ENCODE assay signal across 24 mouse cellular contexts in the genomic region with DNA sequence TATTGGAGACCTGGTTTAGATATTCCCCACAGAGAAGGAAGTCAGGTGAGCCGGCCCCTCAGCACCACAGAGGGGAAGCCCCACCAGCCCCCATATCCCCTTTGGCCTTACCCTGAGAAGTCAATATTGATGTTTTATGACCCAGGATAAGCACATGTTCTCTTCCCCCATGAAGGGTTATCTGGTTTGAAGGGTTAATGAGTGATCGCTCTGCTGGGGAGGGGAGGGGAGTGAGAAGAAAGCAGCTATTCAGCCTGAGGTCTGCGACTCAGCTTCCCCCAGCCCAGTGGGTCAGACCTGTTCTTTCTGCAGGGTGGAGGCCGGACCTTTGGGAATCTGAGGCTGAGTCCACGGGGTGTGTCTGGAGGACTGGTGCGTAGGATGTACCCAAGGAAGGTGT.
DNase-seq lines count a peak whose midpoint lies in the region; ATAC-seq and TF ChIP-seq lines count a peak whose summit lies in the region.
"Had no signal": no experiment of that assay in that cellular context is flagged by ENCODE, and none has a peak within 500 bp of the region (broad histone marks: within the 10 kb centered on the region; RNA-seq: fewer than 3 reads in every experiment).

No protein-coding gene starts in this region.

- H3K9me3 ChIP-seq in hindbrain, embryonic 10.5 days, result no peaks in the 10 kb centered on the region
- no peaks in the 10 kb centered on the region for H3K9me3 ChIP-seq in hindbrain, embryonic 11.5 days (ENCODE audit: control insufficient read depth, low read length)
- H3K9me3 ChIP-seq in liver, embryonic 12.5 days (replicated peaks), result no peaks in the 10 kb centered on the region
- no peaks in the 10 kb centered on the region for H3K9me3 ChIP-seq in intestine, postnatal 0 days (ENCODE audit: control insufficient read depth)
- H3K9me3 ChIP-seq in stomach, embryonic 16.5 days (replicated peaks; ENCODE audit: control insufficient read depth, low read length), result no peaks in the 10 kb centered on the region
- no peaks in the 10 kb centered on the region for H3K9me3 ChIP-seq in heart, embryonic 12.5 days (replicated peaks)
- H3K9me3 ChIP-seq: forebrain, embryonic 15.5 days; heart, embryonic 10.5 days; megakaryocyte, embryonic 14.5 days; midbrain, embryonic 13.5 days; neural tube, embryonic 12.5 days had no signal

- no peak overlapping the region for H3K9ac ChIP-seq in hindbrain, embryonic 11.5 days (ENCODE audit: low read depth, low read length)
- H3K9ac ChIP-seq in liver, embryonic 12.5 days, result no peak overlapping the region
- no peak overlapping the region for H3K9ac ChIP-seq in intestine, postnatal 0 days (ENCODE audit: low read depth, low read length)
- no peak overlapping the region for H3K9ac ChIP-seq in stomach, embryonic 16.5 days (ENCODE audit: low read length)
- H3K9ac ChIP-seq in heart, embryonic 12.5 days, result no peak overlapping the region
- H3K9ac ChIP-seq: forebrain, embryonic 15.5 days; liver, embryonic 14.5 days; midbrain, embryonic 13.5 days; neural tube, embryonic 12.5 days had no signal

- H3K4me3 ChIP-seq in hindbrain, embryonic 10.5 days, result no peak overlapping the region
- H3K4me3 ChIP-seq in hindbrain, embryonic 11.5 days (ENCODE audit: low read depth, low read length), result no peak overlapping the region
- no peak overlapping the region for H3K4me3 ChIP-seq in liver, embryonic 12.5 days
- H3K4me3 ChIP-seq in intestine, postnatal 0 days (ENCODE audit: low read depth, low read length), result no peak overlapping the region
- H3K4me3 ChIP-seq in stomach, embryonic 16.5 days (replicated peaks; ENCODE audit: low read length), result no peak overlapping the region
- no peak overlapping the region for H3K4me3 ChIP-seq in heart, embryonic 12.5 days
- H3K4me3 ChIP-seq: forebrain, embryonic 15.5 days; heart, embryonic 10.5 days; megakaryocyte, embryonic 14.5 days; midbrain, embryonic 13.5 days; neural tube, embryonic 12.5 days had no signal

- no peaks in the 10 kb centered on the region for H3K36me3 ChIP-seq in hindbrain, embryonic 10.5 days
- H3K36me3 ChIP-seq in hindbrain, embryonic 11.5 days (ENCODE audit: control insufficient read depth, insufficient read depth, low read length), result no peaks in the 10 kb centered on the region
- no peaks in the 10 kb centered on the region for H3K36me3 ChIP-seq in liver, embryonic 12.5 days
- no peaks in the 10 kb centered on the region for H3K36me3 ChIP-seq in intestine, postnatal 0 days (ENCODE audit: control insufficient read depth, insufficient read depth)
- no peaks in the 10 kb centered on the region for H3K36me3 ChIP-seq in stomach, embryonic 16.5 days (ENCODE audit: control insufficient read depth, insufficient read depth, low read length)
- no peaks in the 10 kb centered on the region for H3K36me3 ChIP-seq in heart, embryonic 12.5 days
- H3K36me3 ChIP-seq: forebrain, embryonic 15.5 days; heart, embryonic 10.5 days; midbrain, embryonic 13.5 days; neural tube, embryonic 12.5 days had no signal

- no peak for ATAC-seq in hindbrain, embryonic 11.5 days (ENCODE audit: low FRiP score)
- ATAC-seq in liver, embryonic 12.5 days, result peak; percentile 26; the same call in 1 of the 2 replicates
- ATAC-seq in intestine, postnatal 0 days, result peak; percentile 34; the same call in 1 of the 2 replicates
- peak; percentile 66 for ATAC-seq in stomach, embryonic 16.5 days (ENCODE audit: insufficient read depth, low FRiP score)
- no peak for ATAC-seq in heart, embryonic 12.5 days (ENCODE audit: insufficient number of reproducible peaks, low FRiP score)
- ATAC-seq: forebrain, embryonic 15.5 days; hindbrain, postnatal 0 days; midbrain, embryonic 13.5 days had no signal

- H3K4me1 ChIP-seq in hindbrain, embryonic 10.5 days (replicated peaks), result peaks cover 24% of the 10 kb centered on the region
- H3K4me1 ChIP-seq in hindbrain, embryonic 11.5 days (replicated peaks; ENCODE audit: control insufficient read depth, insufficient read depth, low read length), result 0 out of 2 replicates have a peak, but pooled peaks cover 3% of the 10 kb centered on the region
- H3K4me1 ChIP-seq in liver, embryonic 12.5 days, result peaks cover 24% of the 10 kb centered on the region
- H3K4me1 ChIP-seq in intestine, postnatal 0 days (replicated peaks; ENCODE audit: control insufficient read depth, insufficient read depth, low read length), result 0 out of 2 replicates have a peak, but pooled peaks cover 10% of the 10 kb centered on the region
- peaks cover 20% of the 10 kb centered on the region; the same call in 1 of the 2 replicates for H3K4me1 ChIP-seq in stomach, embryonic 16.5 days (ENCODE audit: control insufficient read depth, insufficient read depth, low read length)
- H3K4me1 ChIP-seq in heart, embryonic 12.5 days (replicated peaks), result no peaks in the 10 kb centered on the region
- H3K4me1 ChIP-seq: forebrain, embryonic 15.5 days had no signal

- H3K4me2 ChIP-seq in hindbrain, embryonic 11.5 days (replicated peaks; ENCODE audit: low read depth, low read length), result no peak overlapping the region
- no peak overlapping the region for H3K4me2 ChIP-seq in liver, embryonic 12.5 days
- peak overlapping the region; percentile 51; the same call in 1 of the 2 replicates for H3K4me2 ChIP-seq in intestine, postnatal 0 days (replicated peaks; ENCODE audit: low read depth)
- peak overlapping the region; percentile 40; the same call in 1 of the 2 replicates for H3K4me2 ChIP-seq in stomach, embryonic 16.5 days (ENCODE audit: low read depth, low read length)
- H3K4me2 ChIP-seq in heart, embryonic 12.5 days, result no peak overlapping the region
- H3K4me2 ChIP-seq: forebrain, embryonic 15.5 days; midbrain, embryonic 13.5 days; neural tube, embryonic 12.5 days had no signal

- WGBS in hindbrain, embryonic 10.5 days, result 63% methylated on average over 6 of the region's 6 CpGs
- WGBS in hindbrain, embryonic 11.5 days, result 67% methylated on average over 6 of the region's 6 CpGs
- 62% methylated on average over 6 of the region's 6 CpGs for WGBS in liver, embryonic 12.5 days (ENCODE audit: insufficient replicate concordance)
- 25% methylated on average over 6 of the region's 6 CpGs for WGBS in intestine, postnatal 0 days
- WGBS in stomach, embryonic 16.5 days, result 48% methylated on average over 6 of the region's 6 CpGs
- 60% methylated on average over 6 of the region's 6 CpGs for WGBS in heart, embryonic 12.5 days

- H3K27ac ChIP-seq in hindbrain, embryonic 10.5 days, result 0 out of 2 replicates have a peak overlapping the region, but pooled peaks have one; percentile 6
- no peak overlapping the region for H3K27ac ChIP-seq in hindbrain, embryonic 11.5 days (ENCODE audit: low read depth, low read length)
- peak overlapping the region; percentile 18; the same call in 1 of the 2 replicates for H3K27ac ChIP-seq in liver, embryonic 12.5 days
- peak overlapping the region; percentile 41 for H3K27ac ChIP-seq in intestine, postnatal 0 days (ENCODE audit: low read depth, low read length)
- H3K27ac ChIP-seq in stomach, embryonic 16.5 days (ENCODE audit: low read length), result peak overlapping the region; percentile 94
- no peak overlapping the region for H3K27ac ChIP-seq in heart, embryonic 12.5 days (ENCODE audit: poor library complexity, severe bottlenecking)
- H3K27ac ChIP-seq: forebrain, embryonic 15.5 days; hindbrain, postnatal 0 days; liver, embryonic 14.5 days; midbrain, embryonic 13.5 days; neural tube, embryonic 12.5 days had no signal

- TF ChIP-seq CTCF in intestine, postnatal 0 days (IDR thresholded peaks at IDR 0.05; ENCODE audit: low read depth), result no peak

- peaks cover 16% of the 10 kb centered on the region for H3K27me3 ChIP-seq in hindbrain, embryonic 10.5 days (ENCODE audit: insufficient read depth, poor library complexity, severe bottlenecking)
- no peaks in the 10 kb centered on the region; the same call in 1 of the 2 replicates for H3K27me3 ChIP-seq in hindbrain, embryonic 11.5 days (ENCODE audit: control insufficient read depth, insufficient read depth, low read length)
- peaks cover 5% of the 10 kb centered on the region; the same call in 1 of the 2 replicates for H3K27me3 ChIP-seq in liver, embryonic 12.5 days (replicated peaks)
- no peaks in the 10 kb centered on the region for H3K27me3 ChIP-seq in intestine, postnatal 0 days (replicated peaks; ENCODE audit: control insufficient read depth, insufficient read depth, low read length)
- H3K27me3 ChIP-seq in stomach, embryonic 16.5 days (ENCODE audit: control insufficient read depth, insufficient read depth, low read length), result no peaks in the 10 kb centered on the region
- H3K27me3 ChIP-seq in heart, embryonic 12.5 days (replicated peaks), result 0 out of 2 replicates have a peak, but pooled peaks cover 6% of the 10 kb centered on the region
- H3K27me3 ChIP-seq: forebrain, embryonic 15.5 days; midbrain, embryonic 13.5 days; neural tube, embryonic 12.5 days had no signal

- no peak for DNase-seq in hindbrain, embryonic 10.5 days (ENCODE audit: low spot score)
- DNase-seq in hindbrain, embryonic 11.5 days (ENCODE audit: low spot score), result no peak
- DNase-seq in liver, result no peak
- DNase-seq in frontal cortex, adult 2 months (ENCODE audit: extremely low spot score in 1 of 2, low spot score in 1 of 2), result no peak
- DNase-seq: adrenal gland, postnatal 10 days; cerebellum, adult 18-20 months; cerebellum, postnatal 14 days; embryo, embryonic 11 days; gastrocnemius, postnatal 10 days; kidney, adult 9 months; lung, postnatal 36 days; retina, postnatal 1 day; right cerebral cortex, postnatal 25 days had no signal

Comparison
In these comparisons a context has a peak if more than half of its experiments do, and no peak if none do; other contexts are left out.
1. H3K27ac ChIP-seq: peak in hindbrain, embryonic 10.5 days (single experiment), liver, embryonic 12.5 days (single experiment), intestine, postnatal 0 days (single experiment) and stomach, embryonic 16.5 days (single experiment); none in hindbrain, embryonic 11.5 days (single experiment) and heart, embryonic 12.5 days (single experiment).
2. ATAC-seq: peak in liver, embryonic 12.5 days (single experiment), intestine, postnatal 0 days (single experiment) and stomach, embryonic 16.5 days (single experiment); none in hindbrain, embryonic 11.5 days (single experiment) and heart, embryonic 12.5 days (single experiment).
3. H3K4me2 ChIP-seq: peak in intestine, postnatal 0 days (single experiment) and stomach, embryonic 16.5 days (single experiment); none in hindbrain, embryonic 11.5 days (single experiment), liver, embryonic 12.5 days (single experiment) and heart, embryonic 12.5 days (single experiment).